Mouse (Mus musculus) lung, adult 2 months (tissue): Measurements from ENCODE around the gene Gstm4. TPM values are rescaled to one million over a fixed set of nuclear protein-coding genes. Genes with fewer than 3 reads are reported as not detected.
"Not testable (repeated sequence)": the region's sequence is repeated elsewhere in the genome, so short reads cannot be mapped to it uniquely, and the experiment has no call there.

Experiments used
- DNase-seq: peaks from one replicate; pipeline ENCODE4 v3.0.0; 2022
- H3K4me1 ChIP-seq: fragments of 200-500 bp; 2 replicates; pipeline ENCODE4 v1.6.1; 2011; ENCODE audit warnings: low read length; ENCODE audit not compliant: control insufficient read depth, insufficient read depth
- H3K4me3 ChIP-seq: fragments of 200-500 bp; replicated peaks from 2 replicates; pipeline ENCODE3; 2011; ENCODE audit warnings: low read depth, mild to moderate bottlenecking, control low read depth, low read length; ENCODE audit errors: extremely low read depth
- CTCF ChIP-seq: fragments of 200-500 bp; IDR thresholded peaks from 2 replicates; pipeline ENCODE4 v1.5.1; 2011; ENCODE audit warnings: mild to moderate bottlenecking, low read length, control low read depth; ENCODE audit not compliant: insufficient read depth
- POLR2A ChIP-seq: fragments of 200-500 bp; IDR thresholded peaks from 2 replicates; pipeline ENCODE4 v1.6.1; 2011; ENCODE audit warnings: low read depth, mild to moderate bottlenecking, control low read depth, low read length, borderline replicate concordance; ENCODE audit errors: extremely low read depth
- WGBS: fragments of 180-500 bp; shearing (Covaris S2); methylation state at CpG from one replicate; pipeline ENCODE4 v1.1.7; 2018; 5-methylcytosine and 5-hydroxymethylcytosine counted together
- polyA plus RNA-seq: library from polyadenylated mRNA; depleted of rRNA; stranded (reverse); fragments of >200 nt; gene quantifications from 2 replicates; pipeline ENCODE4 v1.2.3, GENCODE M21; 2012

Gene Gstm4
- polyA plus RNA-seq, 1 experiment, result 17.9 TPM

- Histone ChIP-seq H3K4me3 (no peak overlapping the region), H3K4me1 (no peaks in the 10 kb centered on the region)
- DNase-seq, result no peak
- no peak for TF ChIP-seq CTCF
- no peak for TF ChIP-seq POLR2A
- WGBS, result 82% methylated on average over 5 of the region's 5 CpGs
These were observed 5.8 kb upstream of the Gstm4 start for GRCm38 (mm10) chr3:108050493-108050892.

GRCm38 (mm10) chr3:108048306-108048705 is 3.6 kb upstream of the Gstm4 start:
- DNase-seq, result no peak
- no peak for TF ChIP-seq POLR2A
- no peak for TF ChIP-seq CTCF
- Histone ChIP-seq H3K4me3 (no peak overlapping the region), H3K4me1 (no peaks in the 10 kb centered on the region)
- WGBS, result 37% methylated on average over 3 of the region's 3 CpGs

GRCm38 (mm10) chr3:108046944-108047655 is 2.4 kb upstream of the Gstm4 start:
- WGBS, result 79% methylated on average over 2 of the region's 2 CpGs
- Histone ChIP-seq H3K4me3 (no peak overlapping the region), H3K4me1 (no peaks in the 10 kb centered on the region)
- no peak for TF ChIP-seq CTCF
- TF ChIP-seq POLR2A, result no peak
- no peak for DNase-seq

GRCm38 (mm10) chr3:108033156-108033555 is 11.5 kb downstream of the Gstm4 start:
- Histone ChIP-seq H3K4me1 (no peaks in the 10 kb centered on the region), H3K4me3 (no peak overlapping the region)
- no peak for TF ChIP-seq POLR2A
- no peak for TF ChIP-seq CTCF
- no peak for DNase-seq
- WGBS, result 54% methylated on average over 5 of the region's 5 CpGs

- Histone ChIP-seq H3K4me1 (no peaks in the 10 kb centered on the region), H3K4me3 (no peak overlapping the region)
- TF ChIP-seq POLR2A (no peak), CTCF (no peak)
- no peak for DNase-seq
These were observed 12.6 kb downstream of the Gstm4 start for GRCm38 (mm10) chr3:108032113-108032512.

- 95% methylated on average over 4 of the region's 4 CpGs for WGBS
- DNase-seq, result no peak
- Histone ChIP-seq H3K4me3 (no peak overlapping the region), H3K4me1 (no peaks in the 10 kb centered on the region)
- TF ChIP-seq POLR2A (no peak), CTCF (no peak)
These were observed 15.9 kb downstream of the Gstm4 start for GRCm38 (mm10) chr3:108028641-108029365.

GRCm38 (mm10) chr3:108026597-108026996 is 18.1 kb downstream of the Gstm4 start:
- Histone ChIP-seq H3K4me1 (peaks cover 4% of the 10 kb centered on the region; the same call in 1 of the 2 replicates), H3K4me3 (no peak overlapping the region)
- 63% methylated on average over 1 of the region's 1 CpGs for WGBS

GRCm38 (mm10) chr3:108026049-108026448 is 18.6 kb downstream of the Gstm4 start:
- Histone ChIP-seq H3K4me1 (peaks cover 4% of the 10 kb centered on the region; the same call in 1 of the 2 replicates), H3K4me3 (no peak overlapping the region)
- WGBS, result 61% methylated on average over 5 of the region's 5 CpGs
- TF ChIP-seq POLR2A (no peak), CTCF (no peak)
- no peak for DNase-seq

More at GRCm38 (mm10) chr3:108026597-108026996, 18.1 kb downstream of the Gstm4 start:
- no peak for DNase-seq
- TF ChIP-seq POLR2A, result no peak
- no peak for TF ChIP-seq CTCF

- WGBS, result 61% methylated on average over 4 of the region's 4 CpGs
- no peak for DNase-seq
- peaks cover 4% of the 10 kb centered on the region; the same call in 1 of the 2 replicates for H3K4me1 ChIP-seq
- no peak for TF ChIP-seq CTCF
- no peak overlapping the region for H3K4me3 ChIP-seq
These were observed 19.4 kb downstream of the Gstm4 start for GRCm38 (mm10) chr3:108025318-108025717.

- Histone ChIP-seq H3K4me3 (no peak overlapping the region), H3K4me1 (peaks cover 7% of the 10 kb centered on the region)
- no peak for DNase-seq
- no peak for TF ChIP-seq POLR2A
- TF ChIP-seq CTCF, result no peak
- 30% methylated on average over 6 of the region's 6 CpGs for WGBS
These were observed 22.0 kb downstream of the Gstm4 start for GRCm38 (mm10) chr3:108022650-108023049.

- H3K4me3 ChIP-seq, DNase-seq: not testable (repeated sequence)
- H3K4me1 ChIP-seq, result peaks cover 16% of the 10 kb centered on the region
- WGBS, result 86% methylated on average over 11 of the region's 11 CpGs
These were observed 24.2 kb downstream of the Gstm4 start for GRCm38 (mm10) chr3:108020351-108021022.

- WGBS, result 92% methylated on average over 3 of the region's 3 CpGs
- peaks cover 22% of the 10 kb centered on the region for H3K4me1 ChIP-seq
- not testable (repeated sequence) for H3K4me3 ChIP-seq, DNase-seq
These were observed 25.5 kb downstream of the Gstm4 start for GRCm38 (mm10) chr3:108019226-108019625.
